Mouse (Mus musculus) testis, adult 2 months (tissue): ENCODE data around the gene Gtf2ird1.

Experiments
- CTCF ChIP-seq: fragments of 200-500 bp; IDR thresholded peaks from 2 replicates; pipeline ENCODE4 v1.5.1; 2012; ENCODE audit warnings: low read depth, mild to moderate bottlenecking, inconsistent platforms, low read length, moderate library complexity; ENCODE audit not compliant: control insufficient read depth, insufficient read depth, insufficient replicate concordance
- POLR2A ChIP-seq: fragments of 200-500 bp; IDR thresholded peaks from 2 replicates; pipeline ENCODE4 v1.6.1; 2012; ENCODE audit warnings: low read depth, mild to moderate bottlenecking, inconsistent platforms, low read length, moderate library complexity; ENCODE audit not compliant: control insufficient read depth

GRCm38 (mm10) chr5:134492956-134493355 is 36.4 kb upstream of the Gtf2ird1 start:
- TF ChIP-seq CTCF, result no peak
- TF ChIP-seq POLR2A, result no peak
